Mouse (Mus musculus) ES-E14 (cell line): Measurements from ENCODE around the gene Nrap.

Source experiments
- CHD2 ChIP-seq: IDR thresholded peaks from 2 replicates; pipeline ENCODE4 v1.6.1; 2014; ENCODE audit warnings: mild to moderate bottlenecking, low read depth, low read length, inconsistent platforms
- HCFC1 ChIP-seq: IDR thresholded peaks from 2 replicates; pipeline ENCODE4 v1.6.1; 2012; ENCODE audit warnings: low read length, inconsistent platforms, borderline replicate concordance; ENCODE audit not compliant: insufficient read depth
- ZC3H11A ChIP-seq: IDR thresholded peaks from 2 replicates; pipeline ENCODE4 v1.6.1; 2012; ENCODE audit warnings: low read depth, mild to moderate bottlenecking, inconsistent platforms, low read length, borderline replicate concordance
- ZNF384 ChIP-seq: IDR thresholded peaks from 2 replicates; pipeline ENCODE4 v1.6.1; 2012; ENCODE audit warnings: low read depth, low read length, inconsistent platforms

GRCm38 (mm10) chr19:56372226-56372625, 17.6 kb downstream of the Nrap start:
- no peak for TF ChIP-seq CHD2
- TF ChIP-seq HCFC1 = no peak
- TF ChIP-seq ZC3H11A = no peak
- no peak for TF ChIP-seq ZNF384
